Mouse (Mus musculus): ENCODE data around the gene Pde6h. TPM values are rescaled to one million over a fixed set of nuclear protein-coding genes. Genes with fewer than 3 reads are reported as not detected.
"Not testable (repeated sequence)": the region's sequence is repeated elsewhere in the genome, so short reads cannot be mapped to it uniquely, and the experiment has no call there.

The Pde6h gene
- total and polyA plus RNA-seq, 3 experiments: 0.04 to 0.30 TPM; not detected in 1

DNA sequence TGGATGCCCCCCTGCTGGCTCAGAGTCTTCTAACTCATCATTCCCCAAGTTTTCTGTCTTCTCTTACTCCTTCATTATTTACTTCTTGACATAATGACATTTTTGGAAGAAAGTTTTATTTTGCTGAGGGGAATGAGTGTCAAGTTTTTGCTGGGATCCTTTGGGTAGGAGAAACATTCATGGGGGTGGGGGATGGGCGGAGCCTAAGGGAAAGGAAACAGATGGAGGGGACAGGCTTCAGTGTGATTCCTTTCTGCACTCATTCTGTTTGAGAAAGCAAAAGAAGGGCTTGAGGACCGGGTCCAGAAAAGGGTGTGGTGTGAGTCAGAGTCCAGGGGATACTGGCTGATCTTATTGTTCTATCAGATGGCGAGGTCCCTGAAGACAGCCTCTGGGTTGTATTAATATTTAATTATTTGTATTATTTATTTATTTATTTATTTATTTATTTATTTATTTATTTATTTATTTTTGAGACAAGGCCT is 40.2 kb upstream of the Pde6h start:
- TF ChIP-seq CHD2 (IDR thresholded peaks at IDR 0.05; ENCODE audit: low read length) (no peak), CTCF (conservative IDR thresholded peaks at IDR 0.05 in 1 of 2, IDR thresholded peaks at IDR 0.05 in 1 of 2; ENCODE audit: low read depth in 2 of 2, low read length in 2 of 2) (no peak), MEF2A (IDR thresholded peaks at IDR 0.05; ENCODE audit: borderline replicate concordance, low read depth, low read length) (no peak), POLR2A (IDR thresholded peaks at IDR 0.05; ENCODE audit: low read depth, low read length) (no peak), ZNF384 (IDR thresholded peaks at IDR 0.05; ENCODE audit: low read depth, low read length) (no peak), MAZ (IDR thresholded peaks at IDR 0.05; ENCODE audit: low read depth, low read length) (no peak)

DNA sequence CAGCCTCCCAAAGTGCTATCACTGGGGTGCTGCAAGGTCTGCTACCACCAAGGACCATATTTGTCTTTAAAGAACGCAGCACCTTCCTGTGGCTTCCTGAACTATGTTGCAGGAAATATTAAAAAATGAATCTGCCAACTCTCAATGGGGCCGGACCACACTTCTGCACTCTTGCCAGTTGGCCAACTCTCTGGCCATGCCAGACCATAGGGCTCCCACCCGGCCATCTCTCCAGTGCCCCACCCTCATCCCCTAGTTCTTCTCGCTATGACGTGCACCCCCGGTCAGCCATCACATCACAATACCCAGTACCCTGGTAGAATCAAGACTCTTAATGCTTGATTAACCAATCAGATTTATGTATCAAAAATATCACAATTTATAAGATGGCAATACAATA is 39.7 kb upstream of the Pde6h start:
- Histone ChIP-seq H3K4me1 (ENCODE audit: control insufficient read depth in 1 of 2, insufficient read depth in 2 of 2) (no peaks in the 10 kb centered on the region), H3K9ac (ENCODE audit: insufficient read depth, low read depth) (no peak overlapping the region), H3K9me3 (replicated peaks; ENCODE audit: low read length) (no peaks in the 10 kb centered on the region), H3K27ac (ENCODE audit: insufficient read depth, low read depth) (no peak overlapping the region), H3K4me3 (replicated peaks in 1 of 3; ENCODE audit: low read depth in 2 of 3, low read length in 2 of 3, poor library complexity in 1 of 3) (no peak overlapping the region), H3K79me2 (replicated peaks; ENCODE audit: control insufficient read depth, extremely low read depth, insufficient read depth, poor library complexity, severe bottlenecking) (no peaks in the 10 kb centered on the region), H3K27me3 (replicated peaks) (no peaks in the 10 kb centered on the region), H3K4me2 (ENCODE audit: insufficient read depth, low read depth, poor library complexity, severe bottlenecking) (no peak overlapping the region), H3K36me3 (replicated peaks in 1 of 2; ENCODE audit: control insufficient read depth in 1 of 2, insufficient read depth in 1 of 2, low read length in 1 of 2) (peaks cover 0 to 26% of the 10 kb centered on the region in 2 experiments)
- dilution Hi-C loops (cut with MboI; ENCODE audit: extremely low pct_ligation_motif_present, extremely low pct_unique_long_range_greater_than_20kb, low sequenced_read_pairs): no loop called here
- no peak for DNase-seq (ENCODE audit: extremely low read depth)
- in situ Hi-C loops (cut with MboI; ENCODE audit: low pct_ligation_motif_present, low pct_unique_long_range_greater_than_20kb, low sequenced_read_pairs): no loop called here
- TF ChIP-seq USF2 (conservative IDR thresholded peaks at IDR 0.05; ENCODE audit: low read depth, low read length) (no peak), CHD2 (IDR thresholded peaks at IDR 0.05; ENCODE audit: low read length) (no peak), MYC (IDR thresholded peaks at IDR 0.05; ENCODE audit: low read depth, low read length) (no peak), GABPA (IDR thresholded peaks at IDR 0.05; ENCODE audit: insufficient replicate concordance, low read depth, low read length) (no peak), E2F4 (IDR thresholded peaks at IDR 0.05; ENCODE audit: insufficient replicate concordance, low read depth, low read length) (no peak), ZNF384 (IDR thresholded peaks at IDR 0.05; ENCODE audit: low read depth, low read length) (no peak), KAT2A (IDR thresholded peaks at IDR 0.05; ENCODE audit: insufficient replicate concordance, low read length) (no peak), SIN3A (IDR thresholded peaks at IDR 0.05; ENCODE audit: low read length) (no peak), PAX5 (IDR thresholded peaks at IDR 0.05; ENCODE audit: low read length) (no peak), USF1 (IDR thresholded peaks at IDR 0.05; ENCODE audit: low read depth, low read length) (no peak), NELFE (IDR thresholded peaks at IDR 0.05; ENCODE audit: low read depth, low read length) (no peak)

More for the DNA sequence above, 40.2 kb upstream of the Pde6h start:
- Histone ChIP-seq H3K9me3 (replicated peaks; ENCODE audit: low read length) (no peaks in the 10 kb centered on the region), H3K27ac (ENCODE audit: insufficient read depth, low read depth) (no peak overlapping the region), H3K79me2 (replicated peaks; ENCODE audit: control insufficient read depth, extremely low read depth, insufficient read depth, poor library complexity, severe bottlenecking) (no peaks in the 10 kb centered on the region), H3K4me1 (ENCODE audit: control insufficient read depth in 1 of 2, insufficient read depth in 2 of 2) (no peaks in the 10 kb centered on the region), H3K36me3 (replicated peaks in 1 of 2; ENCODE audit: control insufficient read depth in 1 of 2, insufficient read depth in 1 of 2, low read length in 1 of 2) (peaks cover 0 to 27% of the 10 kb centered on the region in 2 experiments), H3K4me3 (replicated peaks in 1 of 3; ENCODE audit: low read depth in 2 of 3, low read length in 2 of 3, poor library complexity in 1 of 3) (no peak overlapping the region), H3K4me2 (ENCODE audit: insufficient read depth, low read depth, poor library complexity, severe bottlenecking) (no peak overlapping the region), H3K9ac (ENCODE audit: insufficient read depth, low read depth) (no peak overlapping the region), H3K27me3 (replicated peaks) (no peaks in the 10 kb centered on the region)
- in situ Hi-C loops (cut with MboI; ENCODE audit: low pct_ligation_motif_present, low pct_unique_long_range_greater_than_20kb, low sequenced_read_pairs): no loop called here
- dilution Hi-C loops (cut with MboI; ENCODE audit: extremely low pct_ligation_motif_present, extremely low pct_unique_long_range_greater_than_20kb, low sequenced_read_pairs): no loop called here
- no peak for DNase-seq (ENCODE audit: extremely low read depth)

DNA sequence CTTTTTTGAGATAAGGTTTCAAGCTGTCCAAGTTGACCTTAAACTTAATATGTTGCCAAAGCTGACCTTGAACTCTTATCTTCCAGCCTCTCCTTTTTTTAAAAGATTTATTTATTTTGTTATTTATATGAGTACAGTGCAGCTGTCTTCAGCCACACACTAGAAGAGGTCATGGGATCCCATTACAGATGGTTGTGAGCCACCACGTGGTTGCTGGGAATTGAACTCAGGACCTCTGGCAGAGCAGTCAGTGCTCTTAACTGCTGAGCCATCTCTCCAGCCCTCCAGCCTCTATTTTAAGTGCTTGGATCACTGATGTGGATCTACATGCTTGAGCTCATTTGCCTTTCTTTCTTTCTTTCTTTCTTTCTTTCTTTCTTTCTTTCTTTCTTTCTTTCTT is 38.9 kb upstream of the Pde6h start:
- H3K79me2 ChIP-seq (replicated peaks; ENCODE audit: control insufficient read depth, extremely low read depth, insufficient read depth, poor library complexity, severe bottlenecking); H3K9ac ChIP-seq (ENCODE audit: insufficient read depth, low read depth); H3K4me1 ChIP-seq (ENCODE audit: control insufficient read depth in 1 of 2, insufficient read depth in 2 of 2); H3K4me3 ChIP-seq (replicated peaks in 1 of 3; ENCODE audit: low read depth in 2 of 3, low read length in 2 of 3, poor library complexity in 1 of 3); H3K27ac ChIP-seq (ENCODE audit: insufficient read depth, low read depth); H3K27me3 ChIP-seq (replicated peaks); in situ Hi-C loops (cut with MboI; ENCODE audit: low pct_ligation_motif_present, low pct_unique_long_range_greater_than_20kb, low sequenced_read_pairs); H3K9me3 ChIP-seq (replicated peaks; ENCODE audit: low read length); dilution Hi-C loops (cut with MboI; ENCODE audit: extremely low pct_ligation_motif_present, extremely low pct_unique_long_range_greater_than_20kb, low sequenced_read_pairs); H3K4me2 ChIP-seq (ENCODE audit: insufficient read depth, low read depth, poor library complexity, severe bottlenecking); DNase-seq (ENCODE audit: extremely low read depth): not testable (repeated sequence)
- peaks cover 0 to 21% of the 10 kb centered on the region in 2 experiments for H3K36me3 ChIP-seq (replicated peaks in 1 of 2; ENCODE audit: control insufficient read depth in 1 of 2, insufficient read depth in 1 of 2, low read length in 1 of 2)
